Mouse (Mus musculus) heart, postnatal 4 days (tissue): ENCODE measurements at regions not wholly inside any gene's neighbourhood (a gene's known extent, or its start where the extent isn't known, plus 50 kb on each side); places are given as distances from the start of the nearest gene placed in this dataset.
A peak's percentile ranks its signal among the peaks of the same experiment; 100 is the strongest.

Experiments
- DNase-seq: peaks from one replicate; pipeline ENCODE4 v3.0.0; 2021

DNA sequence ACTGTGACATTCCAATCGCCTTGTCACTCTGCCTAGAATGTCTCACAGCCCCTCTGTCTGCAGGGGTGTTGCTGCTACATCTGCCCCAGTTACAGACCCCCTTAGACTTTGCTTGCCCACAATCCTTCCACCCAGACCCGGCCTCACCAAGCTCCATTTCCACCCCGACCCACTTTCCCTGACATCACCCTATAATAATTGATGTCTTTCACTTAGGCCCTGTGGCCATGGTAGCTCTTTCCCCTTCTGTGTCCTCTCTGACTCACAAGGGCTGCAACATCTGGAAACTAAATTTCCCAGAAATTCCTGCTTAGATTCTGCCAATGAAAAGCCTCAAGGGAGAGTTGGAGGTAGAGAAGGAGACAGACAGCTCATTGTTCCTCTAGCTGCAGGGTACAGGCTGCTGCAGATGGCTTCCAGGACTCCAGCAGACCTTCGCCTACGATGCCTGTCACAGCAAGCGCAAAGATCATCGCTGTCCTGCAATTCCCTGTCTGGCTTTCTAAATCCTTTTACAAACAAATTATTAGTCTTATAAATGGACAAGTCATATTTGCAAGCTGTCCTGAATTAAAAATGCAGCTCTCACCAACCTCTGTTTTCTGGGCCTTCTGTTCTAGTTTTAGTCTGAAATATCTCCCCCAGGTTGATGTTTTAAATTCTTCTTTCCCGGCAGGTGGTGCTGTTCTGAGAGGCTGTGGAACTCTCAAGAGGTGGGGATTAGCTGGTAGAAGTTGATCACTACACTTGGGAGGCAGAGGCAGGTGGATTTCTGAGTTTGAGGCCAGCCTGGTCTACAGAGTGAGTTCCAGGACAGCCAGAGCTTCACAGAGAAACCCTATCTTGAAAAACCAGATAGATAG lies 104.9 kb upstream of the Oxgr1 start:
- DNase-seq, result no peak

DNA sequence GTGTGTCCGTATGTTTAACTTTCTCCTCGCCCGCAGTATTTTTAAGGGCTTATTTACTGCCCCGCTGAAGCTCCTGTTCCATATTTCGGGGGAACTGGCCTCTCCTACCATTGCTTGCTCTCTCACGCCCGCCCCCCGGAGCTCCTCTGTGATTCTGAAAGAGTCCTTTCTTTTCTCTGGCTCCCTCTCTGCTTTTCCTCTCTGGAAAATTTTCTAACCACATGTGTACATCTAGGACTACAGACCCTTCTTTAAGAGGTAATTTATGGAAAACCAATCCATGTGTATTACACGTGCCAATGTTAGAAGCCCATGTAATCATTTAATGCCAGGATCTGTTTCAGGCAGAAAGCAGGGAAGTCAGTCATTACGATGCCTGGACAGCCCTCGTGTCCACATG lies 106.6 kb upstream of the Oxgr1 start:
- no peak for DNase-seq

DNA sequence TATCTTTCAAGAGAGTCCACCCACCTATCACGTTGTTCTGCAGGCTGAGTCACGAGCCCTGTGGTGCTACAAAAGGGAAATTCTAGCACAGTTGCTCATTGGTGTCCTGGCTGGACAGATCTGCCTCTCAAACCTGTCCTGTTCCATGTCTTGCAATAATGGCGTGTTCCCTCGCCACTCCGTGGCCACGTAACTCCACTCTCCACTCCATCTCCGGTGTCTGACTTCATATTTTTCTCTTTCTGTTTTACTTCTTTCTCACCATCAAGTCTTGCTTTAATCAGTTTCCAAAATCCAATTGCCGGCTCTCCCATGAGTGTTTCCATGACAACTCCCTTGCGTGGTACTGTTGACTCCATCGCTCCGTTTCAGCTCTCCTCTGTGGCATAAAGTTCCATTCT lies 107.1 kb upstream of the Oxgr1 start:
- no peak for DNase-seq

DNA sequence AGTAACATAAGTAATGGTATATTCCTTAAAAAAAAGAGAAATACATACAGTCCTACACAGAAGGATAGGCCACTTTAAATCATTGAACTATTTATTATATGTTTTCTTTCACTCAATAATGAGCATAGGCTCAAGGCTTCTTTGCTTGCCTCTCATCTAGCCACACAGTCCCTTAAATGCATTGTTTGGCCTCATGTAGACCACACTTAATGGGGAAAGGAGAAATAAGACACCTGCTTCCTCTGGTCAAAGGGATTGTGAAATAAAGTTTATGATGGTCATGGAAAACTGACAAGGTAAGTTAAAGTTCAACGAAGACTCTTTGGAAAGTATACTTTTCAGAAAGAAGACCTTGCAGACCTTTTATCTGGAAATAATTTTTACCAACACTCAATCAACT lies 108.4 kb upstream of the Oxgr1 start:
- DNase-seq, result no peak

DNA sequence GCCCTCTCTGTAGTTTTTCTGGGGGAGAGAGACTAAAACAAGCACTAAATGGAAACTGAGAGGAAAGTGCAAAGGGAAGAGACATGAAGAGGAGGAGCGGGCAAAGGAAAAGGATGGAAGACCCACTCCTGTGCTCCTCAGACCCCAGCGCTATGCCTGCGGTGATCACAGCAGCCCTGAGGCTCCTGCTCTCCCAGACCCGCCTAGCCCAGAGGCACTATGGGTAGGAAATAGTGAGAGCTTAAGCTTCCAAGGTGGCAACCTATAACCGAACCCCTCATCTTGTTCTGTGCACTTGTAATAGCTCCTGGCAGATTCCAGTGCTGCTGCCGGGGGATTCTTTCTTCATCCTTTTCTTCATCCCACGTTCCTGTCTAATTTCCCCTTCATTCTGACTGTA lies 112.2 kb upstream of the Oxgr1 start:
- no peak for DNase-seq

DNA sequence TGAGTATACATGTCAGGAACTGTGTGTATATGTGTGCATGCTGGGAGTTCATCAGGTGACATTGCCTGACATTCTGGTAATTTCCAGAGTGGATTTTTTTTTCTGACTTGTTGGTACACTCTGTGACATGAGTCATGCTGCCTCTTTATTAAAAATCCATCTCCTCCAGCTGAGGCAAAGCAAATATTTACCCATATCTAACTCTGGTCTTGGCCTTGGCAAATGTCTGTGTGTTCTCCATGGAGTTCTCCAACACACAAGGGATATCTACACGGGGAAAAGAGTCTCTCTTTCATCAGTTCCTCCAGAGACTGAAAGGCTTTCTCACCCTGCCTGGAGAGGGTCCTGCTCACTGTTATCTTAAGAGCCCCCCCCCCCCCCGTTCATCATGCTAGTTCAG lies 111.3 kb upstream of the Mbnl2 start:
- no peak for DNase-seq

DNA sequence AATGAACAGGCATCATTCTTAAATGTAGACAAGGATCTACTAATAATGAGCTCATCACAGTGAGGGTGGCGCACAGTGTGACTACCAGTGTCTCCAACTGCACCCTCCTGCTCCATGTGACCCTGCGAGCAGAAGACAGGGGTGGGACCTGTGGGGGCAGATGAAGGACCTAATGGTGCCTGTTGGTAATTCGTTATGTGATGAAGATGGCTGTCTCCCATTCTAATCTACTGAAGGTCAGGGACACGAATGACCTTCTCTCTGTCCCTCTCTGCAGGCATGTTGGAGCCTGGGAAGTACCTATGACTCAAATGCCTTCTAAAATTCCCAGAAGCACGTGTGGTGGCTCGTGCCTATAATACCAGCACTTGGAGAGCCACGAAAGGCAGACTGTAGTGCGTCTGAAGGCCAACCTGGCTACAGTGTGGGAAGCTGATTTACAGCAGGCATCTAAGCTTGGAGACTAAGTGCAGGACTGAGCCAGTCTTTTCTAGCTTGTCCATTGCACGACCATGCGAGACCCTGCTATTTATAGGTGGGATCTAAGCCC lies 109.9 kb upstream of the Mbnl2 start:
- DNase-seq, result no peak

DNA sequence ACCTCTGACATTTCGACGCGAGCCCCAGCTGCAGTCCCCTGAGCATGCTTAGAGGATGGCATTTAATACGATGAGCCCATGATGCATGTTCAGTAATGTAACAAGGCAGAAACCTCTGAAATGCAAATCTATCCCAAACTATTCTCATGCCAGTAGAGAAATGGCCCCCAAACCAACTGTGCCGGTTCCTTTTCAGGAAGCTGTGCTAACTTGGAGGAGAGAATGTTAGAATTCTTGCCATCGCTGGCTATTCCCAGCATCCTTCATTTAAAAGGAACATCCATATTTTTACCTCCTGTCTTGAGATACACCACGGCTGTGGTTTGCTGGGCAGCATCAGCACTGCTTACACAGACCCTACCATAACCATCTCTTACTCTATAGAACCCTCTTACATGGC lies 104.7 kb upstream of the Mbnl2 start:
- no peak for DNase-seq

DNA sequence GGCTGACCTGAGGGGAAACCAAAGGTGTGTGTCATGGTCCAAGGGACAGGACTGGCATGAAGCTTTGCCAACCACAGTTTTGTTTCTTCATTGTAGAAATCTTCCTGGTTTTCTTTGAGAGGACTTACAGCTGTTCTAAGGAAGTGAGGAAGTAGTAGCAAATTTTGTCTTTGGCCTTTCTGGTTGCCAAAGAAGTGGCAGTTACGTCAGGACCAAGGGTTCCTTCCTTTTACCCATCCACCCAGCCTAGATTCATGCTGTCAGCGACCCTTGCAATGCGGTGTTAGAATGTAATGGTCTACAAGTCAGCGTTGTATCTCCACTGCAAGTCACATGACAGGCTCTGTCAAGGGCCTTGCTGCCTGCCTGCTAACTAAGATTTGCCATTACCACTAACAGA lies 103.4 kb upstream of the Mbnl2 start:
- DNase-seq, result no peak

DNA sequence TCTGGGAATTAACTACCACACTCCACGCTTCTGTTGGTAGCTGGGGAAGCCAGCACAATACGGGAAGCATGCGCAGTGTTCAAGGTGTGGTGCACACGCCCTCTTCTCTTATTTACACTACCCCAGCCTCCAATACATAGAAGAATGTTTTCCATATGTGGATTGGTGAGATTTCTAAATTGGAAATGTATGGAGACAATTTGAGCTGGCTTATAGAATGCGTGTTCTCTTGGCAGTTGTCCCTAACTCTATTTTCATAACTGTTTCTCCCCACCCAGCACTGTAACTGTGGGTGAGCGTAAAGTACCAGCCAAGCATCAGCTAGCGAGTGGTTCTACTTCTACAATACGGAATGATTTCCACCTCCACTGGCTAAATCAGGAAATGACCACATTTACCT lies 102.6 kb upstream of the Mbnl2 start:
- DNase-seq, result no peak

DNA sequence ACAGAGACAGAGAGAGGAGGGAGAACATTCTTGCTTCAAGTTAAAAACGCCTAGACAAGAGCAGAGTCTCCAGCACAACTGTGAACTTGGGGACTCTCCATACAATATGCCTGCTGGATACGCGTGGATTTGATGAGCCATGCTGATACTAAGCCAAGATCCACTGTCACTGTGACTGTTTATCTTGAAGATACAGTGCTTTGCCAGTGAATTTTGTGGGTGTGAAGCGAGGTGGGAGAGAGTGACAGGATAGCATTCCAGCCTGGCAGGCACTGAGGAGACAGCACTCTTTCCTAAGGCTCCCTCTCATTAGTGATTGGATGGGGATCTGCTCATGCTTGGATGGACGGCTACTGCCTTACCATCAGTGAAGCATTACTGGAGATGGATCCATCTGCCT lies 100.9 kb upstream of the Mbnl2 start:
- DNase-seq, result no peak

DNA sequence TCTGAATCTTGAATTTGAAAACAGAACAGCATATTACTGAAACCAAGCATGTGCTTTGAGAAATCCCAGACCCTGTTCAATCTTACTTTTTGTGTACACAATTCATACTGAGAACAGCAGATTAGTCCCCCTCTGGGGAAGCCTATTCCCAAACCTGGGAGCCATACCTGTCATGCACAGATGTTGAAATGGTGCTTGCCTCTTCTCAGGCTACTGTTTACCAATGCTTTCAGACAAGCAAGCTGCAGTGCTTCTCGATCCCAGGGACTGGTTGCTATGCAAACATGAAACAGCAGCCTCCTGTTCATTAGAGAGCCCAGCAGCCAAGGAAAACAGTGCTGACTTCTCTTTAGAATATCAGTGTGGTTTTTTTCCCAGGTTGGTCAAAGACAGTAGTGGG lies 80.3 kb upstream of the Mbnl2 start:
- no peak for DNase-seq

DNA sequence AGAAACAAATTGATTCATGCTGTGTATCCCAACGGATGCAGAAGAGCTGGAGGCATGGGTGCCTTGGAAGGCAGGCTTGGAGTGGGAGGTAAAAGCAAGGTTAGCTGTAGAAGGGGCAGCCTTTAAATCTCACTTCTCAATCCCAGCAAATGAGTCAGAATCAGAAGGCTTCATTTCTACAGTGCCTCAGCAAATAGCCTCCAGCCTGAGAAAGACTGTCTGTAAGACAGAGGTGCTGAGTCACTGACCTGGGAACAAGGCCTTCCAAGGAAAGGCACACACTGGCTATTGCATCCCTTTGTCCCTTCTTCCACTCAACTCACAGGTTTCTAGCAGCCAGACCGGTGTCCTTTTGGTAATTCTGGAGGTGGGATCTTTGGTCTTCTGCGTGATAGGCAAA lies 63.7 kb upstream of the Mbnl2 start:
- DNase-seq, result no peak

DNA sequence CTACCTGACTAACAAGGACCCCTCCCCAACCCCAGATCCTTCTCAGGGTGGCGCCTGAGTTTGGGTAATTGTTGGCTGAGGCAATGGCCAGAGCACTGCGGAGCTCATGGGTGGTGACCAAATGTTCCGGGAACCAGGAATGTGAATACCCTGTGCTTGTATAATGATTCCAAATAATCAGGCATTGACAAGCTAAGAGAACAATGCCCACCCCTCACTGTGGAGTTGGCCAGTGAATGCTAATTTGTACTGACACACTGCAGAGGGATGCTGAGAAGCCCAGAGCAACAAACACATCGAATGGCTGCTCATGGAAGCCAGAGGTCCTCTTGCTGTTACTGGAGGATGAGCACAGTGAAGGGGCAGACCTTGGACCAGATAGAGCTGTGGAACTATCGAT lies 62.8 kb upstream of the Mbnl2 start:
- no peak for DNase-seq

DNA sequence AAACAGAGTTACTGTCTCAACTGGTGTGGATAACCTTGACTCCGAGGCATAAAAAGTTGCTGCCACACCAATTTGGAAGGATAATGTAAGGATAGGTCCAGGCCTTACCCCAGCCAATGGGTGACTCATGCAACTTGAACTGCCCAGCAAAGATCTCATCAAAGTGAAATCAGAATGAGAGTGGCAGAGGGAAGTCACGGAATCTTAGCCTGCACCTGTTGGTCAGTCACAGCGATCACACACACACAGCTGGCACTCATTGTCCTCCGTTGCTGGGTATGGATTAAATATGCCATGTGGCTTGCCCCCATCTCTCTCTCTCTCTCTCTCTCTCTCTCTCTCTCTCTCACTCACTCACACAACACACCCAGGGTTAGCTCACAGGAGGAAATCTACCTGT lies 56.2 kb upstream of the Mbnl2 start:
- DNase-seq, result no peak

DNA sequence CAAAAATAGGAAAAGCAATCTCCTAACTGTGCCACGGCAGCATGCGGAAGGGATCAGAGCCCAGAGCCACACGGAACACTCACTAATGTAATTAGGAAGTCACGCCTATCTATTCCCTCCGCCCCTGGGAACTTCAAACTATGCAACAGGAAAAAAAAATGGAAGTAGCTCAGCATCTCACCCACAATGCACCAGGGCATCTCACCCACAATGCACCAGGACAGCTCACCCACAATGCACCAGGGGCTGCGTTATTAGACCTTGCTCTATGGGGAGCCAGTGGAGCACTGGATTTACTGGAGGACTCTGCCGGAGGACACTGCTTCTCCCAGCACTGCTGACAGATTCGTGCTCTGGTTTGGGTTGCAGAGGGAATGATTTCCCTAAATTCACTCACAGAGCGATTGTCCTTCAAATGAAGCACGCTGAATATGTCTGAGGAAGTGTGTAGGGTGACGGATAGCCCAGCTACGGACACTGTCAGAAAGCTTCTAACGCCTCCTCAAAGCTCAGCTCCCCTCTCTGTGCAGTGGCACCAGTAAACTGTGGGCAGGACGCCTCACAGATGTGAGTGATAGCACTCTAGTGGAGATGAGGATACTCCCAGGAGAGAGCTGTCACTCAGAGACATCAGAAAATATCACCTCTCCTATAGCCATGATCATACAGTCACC lies 51.8 kb upstream of the Mbnl2 start:
- DNase-seq, result no peak

DNA sequence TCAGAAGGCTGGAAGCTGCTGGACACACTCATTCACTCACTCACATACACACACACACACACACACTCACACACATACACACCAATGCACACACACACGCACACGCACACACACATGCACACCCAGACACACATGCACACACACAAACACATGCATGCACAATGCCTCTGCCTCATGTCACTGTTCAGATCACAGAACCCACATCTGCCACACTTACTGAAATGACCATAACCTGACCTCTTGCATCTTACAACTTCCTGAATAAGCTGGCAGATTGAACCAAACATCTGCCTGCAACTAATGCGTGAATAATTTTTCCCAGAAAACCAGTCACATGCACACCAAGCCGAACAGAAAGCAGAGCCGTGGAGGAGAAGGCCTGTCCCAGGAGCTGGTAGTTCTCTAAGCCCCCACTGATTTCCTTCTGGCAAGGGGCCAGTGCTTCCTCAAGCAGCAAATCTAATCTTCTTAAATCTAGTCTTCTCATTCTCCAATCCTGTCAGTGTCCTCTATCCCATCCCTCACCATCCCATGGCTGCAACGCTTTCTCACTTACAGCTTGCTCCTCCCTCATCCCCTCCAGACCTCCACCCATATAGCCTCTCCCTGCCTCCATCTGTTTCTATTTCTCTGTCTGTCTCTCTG lies 51.1 kb upstream of the Mbnl2 start:
- peak; percentile 12 for DNase-seq

DNA sequence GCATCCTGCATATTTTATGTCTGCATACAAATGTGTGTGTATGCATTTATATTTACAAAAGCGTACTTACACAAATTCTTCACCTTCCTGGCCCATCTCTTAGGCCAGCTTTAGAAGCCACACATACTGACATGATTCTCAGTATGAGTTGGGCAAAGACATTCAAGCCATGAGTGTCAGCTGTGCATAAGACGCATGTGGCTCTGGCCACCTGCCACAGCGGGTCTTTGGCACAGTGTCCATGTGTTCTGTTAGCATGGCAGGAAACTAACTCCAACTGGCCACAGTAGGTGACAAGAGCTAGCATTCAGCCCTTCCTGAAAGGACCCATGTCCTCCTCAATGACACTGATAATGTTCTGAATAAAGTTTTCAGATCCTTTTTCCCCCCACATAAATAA lies 49.8 kb upstream of the Mbnl2 start:
- peak; percentile 54 for DNase-seq
